Mouse (Mus musculus) embryonic facial prominence, embryonic 14.5 days (tissue): ENCODE measurements around the gene Slitrk6. TPM values are rescaled to one million over a fixed set of nuclear protein-coding genes. Genes with fewer than 3 reads are reported as not detected.
A peak's percentile ranks its signal among the peaks of the same experiment; 100 is the strongest.

Source experiments
- ATAC-seq: fragments of 200-750 bp; cut with Nextera tagmentation; 2 replicates; pipeline ENCODE4 v1.8.0; 2017; ENCODE audit warnings: low read depth, moderate number of reproducible peaks, moderate TSS enrichment
- DNase-seq: peaks from one replicate; pipeline ENCODE4 v3.0.0-alpha.2; 2015; ENCODE audit warnings: low spot score
- H3K27ac ChIP-seq: fragments of 300-500 bp; sonication (generic); replicated peaks from 2 replicates; pipeline ENCODE4 v1.5.1; 2014; ENCODE audit warnings: low read depth, mild to moderate bottlenecking, low read length, moderate library complexity
- H3K27me3 ChIP-seq: fragments of 300-500 bp; sonication (generic); replicated peaks from 2 replicates; pipeline ENCODE4 v1.6.1; 2014; ENCODE audit warnings: low read length; ENCODE audit not compliant: control insufficient read depth, insufficient read depth
- H3K36me3 ChIP-seq: fragments of 300-500 bp; sonication (generic); 2 replicates; pipeline ENCODE4 v1.6.1; 2014; ENCODE audit warnings: low read length, mixed read lengths; ENCODE audit not compliant: control insufficient read depth, insufficient read depth
- H3K4me1 ChIP-seq: fragments of 300-500 bp; sonication (generic); 2 replicates; pipeline ENCODE4 v1.6.1; 2014; ENCODE audit warnings: antibody characterized with exemption, low read length; ENCODE audit not compliant: control insufficient read depth, insufficient read depth
- H3K4me2 ChIP-seq: fragments of 300-500 bp; sonication (generic); 2 replicates; pipeline ENCODE4 v1.6.1; 2014; ENCODE audit warnings: low read depth, mild to moderate bottlenecking, low read length, moderate library complexity, mixed read lengths
- H3K4me3 ChIP-seq: fragments of 300-500 bp; sonication (generic); 2 replicates; pipeline ENCODE4 v1.5.1; 2014; ENCODE audit warnings: low read depth, mild to moderate bottlenecking, low read length
- H3K9ac ChIP-seq: fragments of 300-500 bp; sonication (generic); 2 replicates; pipeline ENCODE4 v1.6.1; 2014; ENCODE audit warnings: low read depth, mild to moderate bottlenecking, low read length, moderate library complexity, mixed read lengths
- H3K9me3 ChIP-seq: fragments of 300-500 bp; sonication (generic); 2 replicates; pipeline ENCODE4 v1.6.1; 2016; ENCODE audit warnings: low read length; ENCODE audit not compliant: control insufficient read depth
- WGBS: fragments of 180-500 bp; shearing (Covaris S2); extraction: QIAGEN DNeasy Blood & Tissue Kit; methylation state at CpG from one replicate; pipeline ENCODE4 v1.1.7; 2014; 5-methylcytosine and 5-hydroxymethylcytosine counted together
- polyA plus RNA-seq: library from polyadenylated mRNA; unstranded; fragments of >200 nt; fragmentation: Nextera tagmentation; extraction: Ambion mirVana; gene quantifications from 2 replicates; pipeline ENCODE4 v1.2.1, GENCODE M21; 2014

Gene Slitrk6
- polyA plus RNA-seq, 1 experiment from 2014 or later, result 14.2 TPM

GRCm38 (mm10) chr14:110728344-110728910 lies 26.5 kb downstream of the Slitrk6 start:
- Histone ChIP-seq H3K4me1 (no peaks in the 10 kb centered on the region), H3K36me3 (no peaks in the 10 kb centered on the region), H3K4me3 (no peak overlapping the region), H3K4me2 (no peak overlapping the region), H3K27me3 (no peaks in the 10 kb centered on the region), H3K9ac (no peak overlapping the region), H3K27ac (no peak overlapping the region), H3K9me3 (no peaks in the 10 kb centered on the region)
- ATAC-seq (no peak), DNase-seq (no peak)
- 15% methylated on average over 4 of the region's 4 CpGs for WGBS

GRCm38 (mm10) chr14:110724026-110724576 lies 30.8 kb downstream of the Slitrk6 start:
- Histone ChIP-seq H3K36me3 (no peaks in the 10 kb centered on the region), H3K9me3 (no peaks in the 10 kb centered on the region), H3K27ac (no peak overlapping the region), H3K4me1 (no peaks in the 10 kb centered on the region), H3K4me3 (no peak overlapping the region), H3K4me2 (no peak overlapping the region), H3K9ac (no peak overlapping the region), H3K27me3 (no peaks in the 10 kb centered on the region)
- 12% methylated on average over 2 of the region's 2 CpGs for WGBS
- no peak for ATAC-seq
- DNase-seq, result peak; percentile 42
